Mouse (Mus musculus): ENCODE measurements around the gene Fkbpl. TPM values are rescaled to one million over a fixed set of nuclear protein-coding genes. Genes with fewer than 3 reads are reported as not detected.

Gene Fkbpl
- polyA plus RNA-seq, 1 experiment from 2014 or later = 12.3 TPM

GRCm38 (mm10) chr17:34685120-34686110 is 40.9 kb downstream of the Fkbpl start:
- 66% methylated on average over 28 of the region's 28 CpGs for WGBS
- H3K9me3 ChIP-seq (replicated peaks; ENCODE audit: control insufficient read depth, low read length) = 0 out of 2 replicates have a peak, but pooled peaks cover 4% of the 10 kb centered on the region
- no peak overlapping the region for H3K4me2 ChIP-seq (ENCODE audit: low read depth, low read length)
- H3K36me3 ChIP-seq (ENCODE audit: control insufficient read depth, insufficient read depth) = no peaks in the 10 kb centered on the region
- H3K4me3 ChIP-seq (ENCODE audit: low read length) = no peak overlapping the region
- H3K4me1 ChIP-seq (ENCODE audit: control insufficient read depth, insufficient read depth, low read length) = peaks cover 34% of the 10 kb centered on the region
- 0 out of 2 replicates have a peak overlapping the region, but pooled peaks have one; percentile 15 for H3K9ac ChIP-seq (ENCODE audit: low read length)
- peak overlapping the region; percentile 62 for H3K27ac ChIP-seq (ENCODE audit: low read length)
- peak; percentile 61 for ATAC-seq (replicated peaks; ENCODE audit: extremely low read depth, insufficient read depth, low FRiP score)
- no peaks in the 10 kb centered on the region for H3K27me3 ChIP-seq (ENCODE audit: control insufficient read depth, insufficient read depth, low read length)

- Histone ChIP-seq H3K9ac (ENCODE audit: low read length) (no peak overlapping the region), H3K9me3 (replicated peaks; ENCODE audit: control insufficient read depth, low read length) (0 out of 2 replicates have a peak, but pooled peaks cover 4% of the 10 kb centered on the region), H3K27me3 (ENCODE audit: control insufficient read depth, insufficient read depth, low read length) (no peaks in the 10 kb centered on the region), H3K36me3 (ENCODE audit: control insufficient read depth, insufficient read depth) (no peaks in the 10 kb centered on the region), H3K4me2 (ENCODE audit: low read depth, low read length) (no peak overlapping the region), H3K4me1 (ENCODE audit: control insufficient read depth, insufficient read depth, low read length) (peaks cover 20% of the 10 kb centered on the region), H3K4me3 (ENCODE audit: low read length) (no peak overlapping the region), H3K27ac (ENCODE audit: low read length) (no peak overlapping the region)
- ATAC-seq (replicated peaks; ENCODE audit: extremely low read depth, insufficient read depth, low FRiP score) = no peak
- WGBS = 88% methylated on average over 7 of the region's 7 CpGs
Measured at GRCm38 (mm10) chr17:34688889-34689288, 44.3 kb downstream of the Fkbpl start.

GRCm38 (mm10) chr17:34690458-34690857 is 45.9 kb downstream of the Fkbpl start:
- Histone ChIP-seq H3K9ac (ENCODE audit: low read length) (no peak overlapping the region), H3K9me3 (replicated peaks; ENCODE audit: control insufficient read depth, low read length) (0 out of 2 replicates have a peak, but pooled peaks cover 4% of the 10 kb centered on the region), H3K4me2 (ENCODE audit: low read depth, low read length) (no peak overlapping the region), H3K27me3 (ENCODE audit: control insufficient read depth, insufficient read depth, low read length) (no peaks in the 10 kb centered on the region), H3K36me3 (ENCODE audit: control insufficient read depth, insufficient read depth) (no peaks in the 10 kb centered on the region), H3K4me3 (ENCODE audit: low read length) (no peak overlapping the region), H3K4me1 (ENCODE audit: control insufficient read depth, insufficient read depth, low read length) (peaks cover 5% of the 10 kb centered on the region), H3K27ac (ENCODE audit: low read length) (no peak overlapping the region)
- ATAC-seq (replicated peaks; ENCODE audit: extremely low read depth, insufficient read depth, low FRiP score) = no peak
- 38% methylated on average over 4 of the region's 4 CpGs for WGBS

- H3K27ac ChIP-seq (ENCODE audit: low read length) = peak overlapping the region; percentile 35; the same call in 1 of the 2 replicates
- no peak for ATAC-seq (replicated peaks; ENCODE audit: extremely low read depth, insufficient read depth, low FRiP score)
- no peaks in the 10 kb centered on the region for H3K36me3 ChIP-seq (ENCODE audit: control insufficient read depth, insufficient read depth)
Measured at GRCm38 (mm10) chr17:34692906-34693305, 48.3 kb downstream of the Fkbpl start.

More at GRCm38 (mm10) chr17:34692906-34693305, 48.3 kb downstream of the Fkbpl start:
- no peak overlapping the region for H3K9ac ChIP-seq (ENCODE audit: low read length)
- 0 out of 2 replicates have a peak, but pooled peaks cover 4% of the 10 kb centered on the region for H3K4me1 ChIP-seq (ENCODE audit: control insufficient read depth, insufficient read depth, low read length)
- H3K27me3 ChIP-seq (ENCODE audit: control insufficient read depth, insufficient read depth, low read length) = no peaks in the 10 kb centered on the region
- H3K9me3 ChIP-seq (replicated peaks; ENCODE audit: control insufficient read depth, low read length) = 0 out of 2 replicates have a peak, but pooled peaks cover 4% of the 10 kb centered on the region
- no peak overlapping the region for H3K4me2 ChIP-seq (ENCODE audit: low read depth, low read length)
- no peak overlapping the region for H3K4me3 ChIP-seq (ENCODE audit: low read length)
- WGBS = 50% methylated on average over 7 of the region's 7 CpGs

Other genes starting within 250 kb of the Fkbpl start
- gene BC051142, start 245.9 kb upstream of the Fkbpl start, polyA plus RNA-seq (2015; fragmentation: Nextera tagmentation; extraction: Ambion mirVana) = not detected in 2 replicates
- 0.08 TPM in 1 of 2 replicates, not detected in the other for gene Btnl4, start 167.4 kb upstream of the Fkbpl start, polyA plus RNA-seq (2015; fragmentation: Nextera tagmentation; extraction: Ambion mirVana)
- 0.26 TPM in 1 of 2 replicates, not detected in the other for gene Btnl6, start 127.4 kb upstream of the Fkbpl start, polyA plus RNA-seq (2015; fragmentation: Nextera tagmentation; extraction: Ambion mirVana)
- gene Notch4, start 80.5 kb upstream of the Fkbpl start, polyA plus RNA-seq (2015; fragmentation: Nextera tagmentation; extraction: Ambion mirVana) = 4.8 and 9.0 TPM in 2 replicates
- 11.3 and 18.5 TPM in 2 replicates for gene Gpsm3, start 55.0 kb upstream of the Fkbpl start, polyA plus RNA-seq (2015; fragmentation: Nextera tagmentation; extraction: Ambion mirVana)
- 4.8 and 5.4 TPM in 2 replicates for gene Pbx2, start 53.5 kb upstream of the Fkbpl start, polyA plus RNA-seq (2015; fragmentation: Nextera tagmentation; extraction: Ambion mirVana)
- 4.7 and 34.7 TPM in 2 replicates for gene Ager, start 46.9 kb upstream of the Fkbpl start, polyA plus RNA-seq (2015; fragmentation: Nextera tagmentation; extraction: Ambion mirVana)
- 113 and 114 TPM in 2 replicates for gene Rnf5, start 41.1 kb upstream of the Fkbpl start, polyA plus RNA-seq (2015; fragmentation: Nextera tagmentation; extraction: Ambion mirVana)
- gene Agpat1, start 40.5 kb upstream of the Fkbpl start, polyA plus RNA-seq (2015; fragmentation: Nextera tagmentation; extraction: Ambion mirVana) = 47.9 and 53.5 TPM in 2 replicates
- 1.8 and 2.0 TPM in 2 replicates for gene Egfl8, start 28.8 kb upstream of the Fkbpl start, polyA plus RNA-seq (2015; fragmentation: Nextera tagmentation; extraction: Ambion mirVana)
- 26.7 and 27.3 TPM in 2 replicates for gene Ppt2, start 16.3 kb upstream of the Fkbpl start, polyA plus RNA-seq (2015; fragmentation: Nextera tagmentation; extraction: Ambion mirVana)
- gene Prrt1, start 15.2 kb upstream of the Fkbpl start, polyA plus RNA-seq (2015; fragmentation: Nextera tagmentation; extraction: Ambion mirVana) = 0.64 and 2.1 TPM in 2 replicates
- 45.7 and 46.7 TPM in 2 replicates for gene Atf6b, start 2.4 kb downstream of the Fkbpl start, polyA plus RNA-seq (2015; fragmentation: Nextera tagmentation; extraction: Ambion mirVana)
- 2.5 and 2.8 TPM in 2 replicates for gene Tnxb, start 25.8 kb downstream of the Fkbpl start, polyA plus RNA-seq (2015; fragmentation: Nextera tagmentation; extraction: Ambion mirVana)
- 0.25 and 0.34 TPM in 2 replicates for gene C4b, start 99.1 kb downstream of the Fkbpl start, polyA plus RNA-seq (2015; fragmentation: Nextera tagmentation; extraction: Ambion mirVana)
- gene Cyp21a1, start 159.8 kb downstream of the Fkbpl start, polyA plus RNA-seq (2015; fragmentation: Nextera tagmentation; extraction: Ambion mirVana) = not detected in 2 replicates
- 17.1 and 24.4 TPM in 2 replicates for gene Stk19, start 192.2 kb downstream of the Fkbpl start, polyA plus RNA-seq (2015; fragmentation: Nextera tagmentation; extraction: Ambion mirVana)
- gene Dxo, start 192.3 kb downstream of the Fkbpl start, polyA plus RNA-seq (2015; fragmentation: Nextera tagmentation; extraction: Ambion mirVana) = 37.7 and 38.6 TPM in 2 replicates
- 32.9 and 33.9 TPM in 2 replicates for gene Skiv2l, start 205.4 kb downstream of the Fkbpl start, polyA plus RNA-seq (2015; fragmentation: Nextera tagmentation; extraction: Ambion mirVana)
- gene Nelfe, start 205.6 kb downstream of the Fkbpl start, polyA plus RNA-seq (2015; fragmentation: Nextera tagmentation; extraction: Ambion mirVana) = 57.5 and 64.3 TPM in 2 replicates
- 1.7 and 2.5 TPM in 2 replicates for gene Cfb, start 217.8 kb downstream of the Fkbpl start, polyA plus RNA-seq (2015; fragmentation: Nextera tagmentation; extraction: Ambion mirVana)
- gene Zbtb12, start 234.7 kb downstream of the Fkbpl start, polyA plus RNA-seq (2015; fragmentation: Nextera tagmentation; extraction: Ambion mirVana) = 1.4 and 1.5 TPM in 2 replicates
- gene Gm20547, start 237.3 kb downstream of the Fkbpl start, polyA plus RNA-seq (2015; fragmentation: Nextera tagmentation; extraction: Ambion mirVana) = not detected in 2 replicates